Mouse (Mus musculus): ENCODE results near the gene Sparc.

The Sparc gene

DNA sequence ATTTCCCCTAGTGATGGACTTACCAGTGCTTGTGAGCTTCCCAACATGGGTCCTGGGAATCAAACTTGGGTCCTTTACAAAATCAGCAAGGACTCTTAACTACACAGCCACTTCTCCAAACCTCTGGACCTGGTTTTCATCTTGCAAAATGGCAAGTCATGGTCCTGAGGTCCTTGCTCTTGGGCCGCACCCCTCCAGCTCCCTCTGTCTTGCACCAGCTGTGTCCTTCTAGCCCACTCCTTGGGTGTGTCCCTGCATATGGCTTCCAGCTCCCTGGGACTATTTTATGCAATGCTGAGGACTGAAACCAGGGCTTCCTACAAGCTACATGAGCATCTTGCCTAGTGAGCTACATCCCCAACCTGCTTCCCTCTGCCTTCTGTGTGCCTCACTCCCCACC, at the start of gene Sparc:
TSS of gene Sparc (minus strand) at position 206 of the 400 bp plus-strand sequence.
- in situ Hi-C loops (cut with MboI) = no loop called here

- in situ Hi-C loops (cut with MboI) = no loop called here
These were observed 48.5 kb upstream of the Sparc start for GRCm38 (mm10) chr11:55471467-55471866.

DNA sequence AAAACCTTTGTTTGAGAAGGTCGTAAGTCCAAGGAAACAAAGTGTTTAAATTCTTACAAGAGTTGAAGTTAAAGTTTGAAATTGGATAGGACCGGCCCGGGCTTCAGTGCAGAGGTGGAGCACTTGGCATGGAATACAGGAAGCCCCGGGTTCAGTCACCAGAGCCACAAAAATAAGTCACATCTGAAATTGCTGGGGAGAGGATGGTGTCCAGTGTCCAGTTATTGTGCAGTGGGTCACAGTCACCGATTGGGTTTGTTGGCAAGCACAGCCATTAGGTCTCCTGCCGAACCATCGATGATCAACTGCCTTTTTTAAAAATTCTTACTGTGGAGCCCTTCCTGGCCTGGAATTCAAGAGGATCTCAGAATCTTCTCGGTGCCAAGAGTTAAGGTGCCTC, 47.8 kb upstream of the Sparc start:
- in situ Hi-C loops (cut with MboI) = no loop called here

- in situ Hi-C loops (cut with MboI) = no loop called here
These were observed 47.1 kb upstream of the Sparc start for GRCm38 (mm10) chr11:55469923-55470691.

DNA sequence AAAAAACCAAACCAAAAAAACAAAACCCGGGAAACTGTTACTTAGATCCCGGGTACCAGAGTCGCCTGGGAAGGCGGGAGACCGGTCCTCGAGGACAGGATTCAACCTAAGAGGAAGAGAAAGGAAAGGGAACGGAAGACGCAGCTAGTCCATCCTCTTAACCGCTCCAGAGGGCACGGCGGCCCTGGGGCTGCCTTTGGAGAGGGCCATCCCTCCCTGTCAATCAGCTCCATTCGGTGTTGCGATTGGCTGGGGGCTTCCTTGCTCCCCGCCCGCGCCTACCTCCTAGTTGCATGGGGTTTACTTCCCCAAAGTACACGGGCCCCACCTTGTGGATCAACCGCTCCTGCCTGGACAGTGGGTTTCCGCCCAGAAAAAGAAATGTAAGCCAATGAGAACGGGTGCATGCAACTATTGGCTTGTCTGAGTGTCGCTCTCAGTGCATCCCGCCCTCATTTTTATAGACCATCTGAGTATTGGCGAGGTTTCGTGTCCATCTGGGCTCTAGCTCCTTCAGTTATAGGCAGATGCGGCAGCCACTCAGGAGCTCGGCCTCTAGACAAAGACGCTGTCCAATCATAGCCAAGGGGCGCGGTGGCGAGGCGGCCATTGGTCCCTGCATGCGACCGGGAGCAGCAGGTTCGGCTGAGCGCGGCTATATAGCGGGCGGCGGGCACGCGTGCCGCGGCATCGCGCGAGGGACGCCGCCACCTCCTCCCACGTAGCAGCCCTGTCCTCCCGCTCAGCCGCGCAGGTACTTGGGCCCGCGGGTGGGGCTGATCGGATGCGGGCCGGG, 46.3 kb upstream of the Sparc start, which contains the start of gene G3bp1:
TSS of gene G3bp1 (plus strand) at position 638 of the 796 bp plus-strand sequence.
- in situ Hi-C loops (cut with MboI) = no loop called here

DNA sequence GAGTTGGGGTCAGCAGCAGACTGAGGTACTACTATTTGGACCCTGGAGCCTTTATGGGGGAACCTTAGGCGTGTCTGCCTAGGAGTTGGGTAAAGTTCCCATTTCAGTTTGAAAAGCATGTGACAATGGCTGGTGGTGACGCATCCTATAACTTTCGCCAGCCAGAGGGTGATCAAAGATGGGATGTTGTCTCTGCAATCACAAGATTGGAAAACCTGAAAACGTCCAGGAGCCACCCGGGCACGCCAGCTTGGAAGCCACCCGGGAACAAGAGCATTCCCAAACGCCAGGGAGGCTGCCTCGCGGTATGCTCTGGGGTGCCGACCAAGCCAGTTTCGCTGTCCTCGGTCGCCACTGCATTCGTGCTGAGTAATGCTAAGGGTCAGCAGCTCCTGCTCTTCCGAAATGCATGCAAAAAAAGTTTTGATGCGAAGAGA, 45.6 kb upstream of the Sparc start:
- in situ Hi-C loops (cut with MboI) = no loop called here

- in situ Hi-C loops (cut with MboI) = no loop called here
These were observed 45.0 kb upstream of the Sparc start for GRCm38 (mm10) chr11:55468012-55468411.

- in situ Hi-C loops (cut with MboI) = no loop called here
These were observed 42.2 kb upstream of the Sparc start for GRCm38 (mm10) chr11:55465177-55465576.

GRCm38 (mm10) chr11:55464707-55465106, 41.7 kb upstream of the Sparc start:
- in situ Hi-C loops (cut with MboI) = no loop called here

DNA sequence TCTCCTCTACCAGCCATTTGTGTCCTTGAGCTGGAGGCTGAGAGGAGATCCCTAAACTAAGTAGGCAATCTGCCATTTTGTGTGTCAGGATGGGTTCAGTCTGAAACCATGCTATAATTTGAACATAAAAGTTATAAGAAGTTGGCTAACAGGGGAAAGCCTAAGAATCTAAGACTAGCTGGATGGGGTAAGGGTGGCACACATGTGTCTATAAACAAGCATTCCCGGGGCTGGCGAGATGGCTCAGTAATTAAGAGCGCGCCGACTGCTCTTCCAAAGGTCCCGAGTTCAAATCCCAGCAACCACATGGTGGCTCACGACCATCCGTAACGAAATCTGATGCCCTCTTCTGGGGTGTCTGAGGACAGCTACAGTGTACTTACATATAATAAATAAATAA, 39.2 kb upstream of the Sparc start:
- in situ Hi-C loops (cut with MboI) = no loop called here

GRCm38 (mm10) chr11:55461019-55461645, 38.1 kb upstream of the Sparc start, which contains the start of gene Atox1:
Gene Atox1 (minus strand): TSS chr11:55461239.
- in situ Hi-C loops (cut with MboI) = no loop called here

DNA sequence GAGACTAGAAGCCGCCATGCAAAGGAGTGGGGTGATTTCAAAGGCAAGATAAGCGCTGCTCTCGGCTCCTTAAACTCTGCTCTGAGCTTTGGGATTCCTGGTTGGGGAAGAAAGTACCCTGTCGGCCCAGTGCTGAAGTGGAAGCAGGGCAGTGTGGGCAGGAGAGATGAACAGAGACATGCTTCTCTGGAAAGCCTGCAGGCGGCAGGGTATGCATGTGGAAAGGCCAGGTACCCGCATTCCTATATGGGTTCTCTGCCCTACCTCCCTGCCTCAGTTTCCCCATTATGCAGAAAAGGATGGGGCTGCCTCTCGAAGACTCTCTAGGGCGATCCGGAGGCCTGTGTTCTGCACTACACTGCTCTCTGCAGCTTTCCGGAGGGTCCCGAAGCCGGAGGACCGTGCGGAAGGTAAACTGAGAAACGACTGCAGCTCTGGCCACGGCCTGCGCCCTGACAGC, 37.6 kb upstream of the Sparc start:
- in situ Hi-C loops (cut with MboI) = no loop called here

DNA sequence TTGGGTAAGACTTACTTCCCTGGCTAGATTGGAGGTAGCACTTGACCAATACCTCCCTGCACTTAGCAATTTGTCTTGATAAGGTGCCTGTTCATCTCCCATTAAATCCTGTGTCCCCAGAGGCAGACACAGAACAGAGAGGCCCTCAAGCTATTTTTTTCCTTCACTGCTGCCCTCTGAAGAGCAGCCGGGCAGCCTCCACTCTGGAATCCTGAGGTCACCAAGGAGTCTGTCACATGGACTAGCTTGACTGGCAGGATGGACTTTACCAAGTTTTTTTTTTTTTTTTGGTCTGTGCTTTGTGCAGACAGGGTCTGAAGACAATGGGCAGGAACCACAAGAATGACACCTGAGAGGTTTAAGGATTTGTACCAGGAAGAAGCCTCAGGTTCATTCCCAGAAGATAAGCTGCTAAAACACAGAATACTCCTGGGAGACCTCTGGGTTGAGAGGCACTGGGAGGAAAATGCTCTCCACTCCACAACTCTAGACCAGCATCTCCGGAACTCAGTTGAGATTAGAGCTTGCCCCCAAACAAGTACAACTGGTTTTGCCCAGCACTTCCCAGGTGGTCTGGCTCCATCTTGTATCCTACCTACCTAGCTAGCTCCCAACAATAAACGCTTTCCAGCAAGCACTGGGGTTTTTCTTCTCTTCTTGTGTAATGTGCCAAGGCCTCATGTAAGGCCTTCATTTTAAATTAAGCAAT, 37.0 kb upstream of the Sparc start:
- in situ Hi-C loops (cut with MboI) = no loop called here

DNA sequence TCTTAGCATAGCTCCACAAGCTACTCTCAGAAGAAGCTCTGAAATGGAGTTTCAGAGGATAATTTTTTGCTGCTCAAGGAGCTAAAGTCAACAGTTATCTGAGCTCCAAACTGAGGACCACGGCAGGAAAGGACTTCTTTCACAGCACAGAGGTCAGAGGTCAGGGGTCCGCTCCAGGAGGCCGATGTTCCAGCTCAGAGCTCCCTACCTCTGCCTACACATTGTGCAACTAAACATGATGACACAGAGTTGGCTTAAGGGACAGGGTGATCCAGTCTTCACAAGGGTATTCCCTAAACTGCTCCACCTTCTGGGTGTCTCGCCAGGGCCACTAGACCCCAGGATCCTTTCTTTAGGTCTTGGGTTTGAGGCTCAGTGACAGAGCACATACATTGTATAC, 35.5 kb upstream of the Sparc start:
- in situ Hi-C loops (cut with MboI) = no loop called here

DNA sequence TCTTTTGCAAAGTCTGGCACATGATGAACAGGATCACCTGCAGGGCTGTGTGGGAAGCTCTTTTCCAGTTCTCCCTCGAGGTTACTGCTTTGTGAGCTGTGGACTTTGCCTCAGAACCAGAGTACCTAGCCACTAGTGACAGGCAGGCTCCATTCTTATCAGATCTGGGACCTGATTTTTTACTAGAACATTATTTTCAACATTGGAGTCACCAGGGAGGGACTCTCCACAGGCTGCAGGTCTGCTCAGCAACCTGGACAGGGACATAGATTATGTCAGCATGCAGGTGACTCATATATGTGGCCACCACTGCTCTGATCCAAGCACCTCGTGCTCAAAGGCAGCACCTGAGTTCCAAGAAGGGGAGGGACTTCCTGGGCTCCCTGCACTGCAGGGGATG, 32.2 kb upstream of the Sparc start:
- in situ Hi-C loops (cut with MboI) = no loop called here

GRCm38 (mm10) chr11:55453640-55454039, 30.7 kb upstream of the Sparc start:
- in situ Hi-C loops (cut with MboI) = no loop called here

- in situ Hi-C loops (cut with MboI) = no loop called here
These were observed 27.3 kb upstream of the Sparc start for GRCm38 (mm10) chr11:55450311-55450710.

DNA sequence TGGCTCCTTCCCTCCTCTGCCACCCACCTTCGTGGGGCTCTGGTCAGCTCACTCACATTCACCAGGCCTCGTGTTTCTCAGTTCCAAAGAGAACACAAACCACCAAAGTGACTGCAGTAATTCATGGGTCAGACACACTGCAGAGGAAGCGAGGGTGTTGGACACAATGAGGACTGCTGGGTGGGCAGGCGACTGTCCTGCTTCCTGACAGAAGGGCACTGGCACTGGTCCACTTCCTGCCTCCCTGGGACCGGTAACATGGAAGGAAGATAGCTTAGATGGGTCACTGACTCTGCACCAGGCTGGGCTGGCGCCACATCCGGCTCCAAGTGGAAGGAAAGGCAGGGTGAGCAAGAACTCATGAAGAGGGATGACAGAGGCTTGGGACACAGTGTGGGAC, 26.5 kb upstream of the Sparc start:
- in situ Hi-C loops (cut with MboI) = no loop called here

- in situ Hi-C loops (cut with MboI) = no loop called here
These were observed 23.6 kb upstream of the Sparc start for GRCm38 (mm10) chr11:55446579-55446978.

- in situ Hi-C loops (cut with MboI) = no loop called here
These were observed 21.8 kb upstream of the Sparc start for GRCm38 (mm10) chr11:55444772-55445171.

DNA sequence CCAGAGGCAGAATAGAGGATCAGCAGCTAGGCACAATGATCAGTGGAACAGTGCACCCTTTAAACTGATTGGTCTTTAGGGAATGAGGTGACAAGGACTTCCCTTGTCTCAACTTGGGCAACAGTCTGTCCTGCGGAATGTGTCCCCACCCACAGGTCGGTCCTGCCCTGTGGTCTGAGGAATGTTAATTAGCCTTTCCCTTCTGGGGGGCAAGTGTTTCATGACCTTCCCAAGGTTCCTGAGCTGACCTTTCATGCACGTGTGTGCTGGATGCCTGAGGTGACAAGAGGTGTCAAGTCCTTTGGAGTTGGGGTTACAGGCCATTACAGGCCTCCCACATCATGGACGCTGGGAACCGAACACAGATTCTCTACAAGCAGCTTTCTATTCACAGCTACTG, 16.7 kb upstream of the Sparc start:
- in situ Hi-C loops (cut with MboI) = no loop called here

GRCm38 (mm10) chr11:55438031-55438430, 15.0 kb upstream of the Sparc start:
- in situ Hi-C loops (cut with MboI) = no loop called here

Data from mature B cell (primary cell).